Mouse (Mus musculus): ENCODE data around the gene Lsm4. TPM values are rescaled to one million over a fixed set of nuclear protein-coding genes. Genes with fewer than 3 reads are reported as not detected.

The Lsm4 gene
- polyA plus RNA-seq, 1 experiment from 2014 or later: 98.5 TPM

DNA sequence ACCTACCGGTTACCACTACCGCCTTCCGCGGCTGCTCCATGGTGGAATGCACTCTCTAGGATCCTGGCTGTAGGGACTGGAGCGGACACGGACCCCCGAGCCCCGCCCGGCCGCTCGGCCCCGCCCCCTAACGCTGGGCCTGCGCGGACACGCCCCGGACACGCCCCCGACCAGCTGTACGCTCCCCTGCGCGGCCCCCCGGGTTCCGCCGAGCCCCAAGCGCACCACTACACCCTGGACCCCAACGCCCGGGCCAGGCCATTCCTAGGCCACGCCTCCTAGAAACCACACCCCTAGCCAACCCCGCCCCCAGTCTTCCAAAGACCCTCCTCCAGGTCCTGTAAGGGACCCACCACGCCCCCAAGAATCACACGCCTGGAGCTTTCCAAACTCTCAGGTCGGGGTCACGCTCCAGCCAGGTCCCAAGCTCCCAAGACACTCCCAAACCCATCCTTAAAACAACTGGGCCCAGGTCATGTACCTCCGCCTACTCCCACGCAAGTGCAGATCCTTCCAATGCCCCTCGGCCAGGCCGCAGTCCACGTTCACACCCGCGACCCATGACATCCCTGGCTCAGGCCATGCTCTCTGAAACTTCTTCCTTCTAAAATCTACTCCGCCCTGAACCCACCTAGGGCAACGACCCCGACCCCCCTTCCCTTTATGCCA lies 13.3 kb upstream of the Lsm4 start:
- DNase-seq (peak; percentile 95), ATAC-seq (peak; percentile 89)
- 3% methylated on average over 36 of the region's 44 CpGs for WGBS (ENCODE audit: insufficient replicate concordance)
- Histone ChIP-seq H3K4me1 (ENCODE audit: insufficient read depth) (peaks cover 24% of the 10 kb centered on the region), H3K36me3 (replicated peaks; ENCODE audit: insufficient read depth, low read length) (peaks cover 12% of the 10 kb centered on the region), H3K27me3 (ENCODE audit: insufficient read depth, low read length) (no peaks in the 10 kb centered on the region), H3K4me2 (ENCODE audit: low read depth, low read length) (peak overlapping the region; percentile 91), H3K27ac (ENCODE audit: low read depth) (peak overlapping the region; percentile 93), H3K9me3 (ENCODE audit: low read length) (no peaks in the 10 kb centered on the region), H3K9ac (replicated peaks) (peak overlapping the region; percentile 73), H3K4me3 (ENCODE audit: low read depth, low read length) (peak overlapping the region; percentile 78)
- TF ChIP-seq CTCF (IDR thresholded peaks at IDR 0.05; ENCODE audit: low read depth): no peak
- no peak; the same call in 1 of the 2 replicates for TF ChIP-seq EP300 (IDR thresholded peaks at IDR 0.05; ENCODE audit: low read depth)

DNA sequence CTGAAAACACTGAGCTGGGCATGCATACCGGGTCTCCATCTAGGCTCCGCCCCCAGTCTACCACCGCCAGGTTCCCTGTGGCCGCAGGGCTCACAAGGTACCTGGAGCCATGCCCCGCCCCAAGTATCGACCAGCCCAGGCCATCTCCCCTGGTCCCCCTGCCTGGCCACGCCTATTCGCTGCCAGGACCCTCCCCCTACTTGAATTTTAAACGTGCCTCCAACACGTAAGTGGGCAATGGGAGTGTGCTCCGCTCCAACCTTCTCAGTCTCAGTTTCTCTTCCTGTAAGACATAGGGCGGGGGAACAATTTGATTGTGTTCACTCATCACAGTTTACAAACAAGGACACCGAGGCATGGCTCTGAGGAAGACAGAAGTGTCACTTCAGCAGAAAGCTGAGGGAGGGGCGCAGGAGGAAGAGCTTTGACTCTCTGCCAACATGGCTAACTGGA lies 12.7 kb upstream of the Lsm4 start, which contains the start of gene Pgpep1:
Gene Pgpep1, minus strand, starts transcription at position 116 of the 453 bp plus-strand sequence.
- Histone ChIP-seq H3K4me3 (ENCODE audit: low read depth, low read length) (peak within 1 kb of the TSS; percentile 78), H3K27me3 (ENCODE audit: insufficient read depth, low read length) (no peaks in the 10 kb centered on the region), H3K36me3 (replicated peaks; ENCODE audit: insufficient read depth, low read length) (peaks cover 8% of the 10 kb centered on the region), H3K9ac (replicated peaks) (peak within 1 kb of the TSS; percentile 73), H3K4me1 (ENCODE audit: insufficient read depth) (peaks cover 25% of the 10 kb centered on the region), H3K4me2 (ENCODE audit: low read depth, low read length) (peak within 1 kb of the TSS; percentile 91), H3K27ac (ENCODE audit: low read depth) (peak within 1 kb of the TSS; percentile 93), H3K9me3 (ENCODE audit: low read length) (no peaks in the 10 kb centered on the region)
- DNase-seq: peak; percentile 72
- peak; percentile 44 for ATAC-seq
- WGBS (ENCODE audit: insufficient replicate concordance): 3% methylated on average over 14 of the region's 14 CpGs
- TF ChIP-seq EP300 (IDR thresholded peaks at IDR 0.05; ENCODE audit: low read depth) (no peak), CTCF (IDR thresholded peaks at IDR 0.05; ENCODE audit: low read depth) (no peak)

GRCm38 (mm10) chr8:70663691-70664090 lies 9.4 kb upstream of the Lsm4 start:
- 66% methylated on average over 4 of the region's 4 CpGs for WGBS (ENCODE audit: insufficient replicate concordance)
- Histone ChIP-seq H3K4me2 (ENCODE audit: low read depth, low read length) (no peak overlapping the region), H3K27ac (ENCODE audit: low read depth) (no peak overlapping the region), H3K9ac (replicated peaks) (no peak overlapping the region), H3K4me1 (ENCODE audit: insufficient read depth) (peaks cover 18% of the 10 kb centered on the region), H3K27me3 (ENCODE audit: insufficient read depth, low read length) (no peaks in the 10 kb centered on the region), H3K4me3 (ENCODE audit: low read depth, low read length) (no peak overlapping the region), H3K9me3 (ENCODE audit: low read length) (no peaks in the 10 kb centered on the region), H3K36me3 (replicated peaks; ENCODE audit: insufficient read depth, low read length) (no peaks in the 10 kb centered on the region)
- TF ChIP-seq EP300 (IDR thresholded peaks at IDR 0.05; ENCODE audit: low read depth) (no peak), CTCF (IDR thresholded peaks at IDR 0.05; ENCODE audit: low read depth) (no peak)
- DNase-seq (no peak), ATAC-seq (no peak)

GRCm38 (mm10) chr8:70664631-70665030 lies 8.4 kb upstream of the Lsm4 start:
- ATAC-seq (no peak), DNase-seq (no peak)
- 63% methylated on average over 3 of the region's 3 CpGs for WGBS (ENCODE audit: insufficient replicate concordance)
- H3K36me3 ChIP-seq (replicated peaks; ENCODE audit: insufficient read depth, low read length): no peaks in the 10 kb centered on the region
- TF ChIP-seq EP300 (IDR thresholded peaks at IDR 0.05; ENCODE audit: low read depth) (no peak), CTCF (IDR thresholded peaks at IDR 0.05; ENCODE audit: low read depth) (no peak)
- H3K27ac ChIP-seq (ENCODE audit: low read depth): no peak overlapping the region
- peaks cover 15% of the 10 kb centered on the region for H3K4me1 ChIP-seq (ENCODE audit: insufficient read depth)
- H3K9me3 ChIP-seq (ENCODE audit: low read length): no peaks in the 10 kb centered on the region
- no peak overlapping the region for H3K4me2 ChIP-seq (ENCODE audit: low read depth, low read length)
- no peak overlapping the region for H3K9ac ChIP-seq (replicated peaks)
- H3K4me3 ChIP-seq (ENCODE audit: low read depth, low read length): no peak overlapping the region
- no peaks in the 10 kb centered on the region for H3K27me3 ChIP-seq (ENCODE audit: insufficient read depth, low read length)

GRCm38 (mm10) chr8:70665599-70665998 lies 7.4 kb upstream of the Lsm4 start:
- Histone ChIP-seq H3K4me2 (ENCODE audit: low read depth, low read length) (no peak overlapping the region), H3K27ac (ENCODE audit: low read depth) (no peak overlapping the region), H3K27me3 (ENCODE audit: insufficient read depth, low read length) (no peaks in the 10 kb centered on the region), H3K9ac (replicated peaks) (no peak overlapping the region), H3K4me3 (ENCODE audit: low read depth, low read length) (no peak overlapping the region), H3K9me3 (ENCODE audit: low read length) (no peaks in the 10 kb centered on the region), H3K4me1 (ENCODE audit: insufficient read depth) (peaks cover 6% of the 10 kb centered on the region), H3K36me3 (replicated peaks; ENCODE audit: insufficient read depth, low read length) (no peaks in the 10 kb centered on the region)
- ATAC-seq: peak; percentile 82
- no peak for DNase-seq
- no peak for TF ChIP-seq EP300 (IDR thresholded peaks at IDR 0.05; ENCODE audit: low read depth)
- no peak for TF ChIP-seq CTCF (IDR thresholded peaks at IDR 0.05; ENCODE audit: low read depth)
- WGBS (ENCODE audit: insufficient replicate concordance): 65% methylated on average over 2 of the region's 2 CpGs

DNA sequence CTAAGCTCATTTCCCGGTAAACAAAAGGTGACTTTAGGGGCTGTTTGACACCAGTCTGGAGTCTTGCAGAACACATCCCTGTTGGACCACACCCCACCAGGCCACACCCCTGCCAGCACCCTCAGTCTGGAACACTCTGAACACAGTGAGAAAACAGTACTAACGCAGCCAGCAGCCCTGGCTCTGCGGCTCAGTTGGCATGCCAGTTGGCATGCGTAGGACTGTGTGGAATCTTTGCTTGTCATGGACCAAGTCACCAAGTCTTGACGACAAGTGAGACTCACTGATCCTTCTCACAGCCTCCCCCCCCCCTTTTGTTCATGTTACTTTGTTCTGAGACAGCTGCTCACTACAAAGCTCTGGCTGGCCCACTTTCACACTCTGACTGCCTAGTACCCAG lies 6.0 kb upstream of the Lsm4 start:
- peaks cover 6% of the 10 kb centered on the region for H3K4me1 ChIP-seq (ENCODE audit: insufficient read depth)
- no peak overlapping the region for H3K4me2 ChIP-seq (ENCODE audit: low read depth, low read length)
- no peak overlapping the region for H3K9ac ChIP-seq (replicated peaks)
- no peak overlapping the region for H3K27ac ChIP-seq (ENCODE audit: low read depth)
- H3K36me3 ChIP-seq (replicated peaks; ENCODE audit: insufficient read depth, low read length): no peaks in the 10 kb centered on the region
- TF ChIP-seq EP300 (IDR thresholded peaks at IDR 0.05; ENCODE audit: low read depth): no peak
- WGBS (ENCODE audit: insufficient replicate concordance): 59% methylated on average over 5 of the region's 5 CpGs
- H3K27me3 ChIP-seq (ENCODE audit: insufficient read depth, low read length): no peaks in the 10 kb centered on the region
- no peak for DNase-seq
- H3K4me3 ChIP-seq (ENCODE audit: low read depth, low read length): no peak overlapping the region
- ATAC-seq: no peak
- no peaks in the 10 kb centered on the region for H3K9me3 ChIP-seq (ENCODE audit: low read length)
